Mouse (Mus musculus) midbrain, embryonic 16.5 days (tissue): Measurements from ENCODE around the gene Bco1. TPM values are rescaled to one million over a fixed set of nuclear protein-coding genes. Genes with fewer than 3 reads are reported as not detected.

Experiments
- ATAC-seq: fragments of 200-750 bp; cut with Nextera tagmentation; 2 replicates; pipeline ENCODE4 v1.8.0; 2017; ENCODE audit warnings: moderate TSS enrichment
- H3K27ac ChIP-seq: fragments of 300-500 bp; sonication (generic); 2 replicates; pipeline ENCODE4 v1.5.1; 2014; ENCODE audit warnings: mild to moderate bottlenecking, low read length, mixed read lengths
- H3K27me3 ChIP-seq: fragments of 300-500 bp; sonication (generic); 2 replicates; pipeline ENCODE4 v1.6.1; 2014; ENCODE audit warnings: low read depth, low read length, mixed read lengths; ENCODE audit not compliant: control insufficient read depth, insufficient read depth
- H3K36me3 ChIP-seq: fragments of 300-500 bp; sonication (generic); 2 replicates; pipeline ENCODE4 v1.6.1; 2014; ENCODE audit warnings: mild to moderate bottlenecking, low read length, moderate library complexity, mixed read lengths; ENCODE audit not compliant: control insufficient read depth, insufficient read depth
- H3K4me1 ChIP-seq: fragments of 300-500 bp; sonication (generic); 2 replicates; pipeline ENCODE4 v1.6.1; 2014; ENCODE audit warnings: mild to moderate bottlenecking, low read length, mixed read lengths; ENCODE audit not compliant: control insufficient read depth, insufficient read depth
- H3K4me2 ChIP-seq: fragments of 300-500 bp; sonication (generic); 2 replicates; pipeline ENCODE4 v1.6.1; 2014; ENCODE audit warnings: mild to moderate bottlenecking, low read length, mixed read lengths
- H3K4me3 ChIP-seq: fragments of 300-500 bp; sonication (generic); 2 replicates; pipeline ENCODE4 v1.5.1; 2014; ENCODE audit warnings: low read depth, mild to moderate bottlenecking, low read length, moderate library complexity, mixed read lengths
- H3K9ac ChIP-seq: fragments of 300-500 bp; sonication (generic); 2 replicates; pipeline ENCODE4 v1.6.1; 2014; ENCODE audit warnings: low read depth, low read length, mixed read lengths
- H3K9me3 ChIP-seq: fragments of 300-500 bp; sonication (generic); replicated peaks from 2 replicates; pipeline ENCODE4 v1.6.1; 2014; ENCODE audit warnings: mild to moderate bottlenecking, low read length, mixed read lengths; ENCODE audit not compliant: control insufficient read depth, poor library complexity, severe bottlenecking
- WGBS: fragments of 180-500 bp; shearing (Covaris S2); extraction: QIAGEN DNeasy Blood & Tissue Kit; methylation state at CpG from one replicate; pipeline ENCODE4 v1.1.7; 2014; 5-methylcytosine and 5-hydroxymethylcytosine counted together
- polyA plus RNA-seq: library from polyadenylated mRNA; unstranded; fragments of >200 nt; fragmentation: Nextera tagmentation; extraction: Ambion mirVana; gene quantifications from 2 replicates; pipeline ENCODE4 v1.2.1, GENCODE M21; 2015

The Bco1 gene
- polyA plus RNA-seq, 1 experiment from 2014 or later: 0.35 TPM

- no peaks in the 10 kb centered on the region for H3K9me3 ChIP-seq
Measured at GRCm38 (mm10) chr8:117182746-117183145, 87.1 kb downstream of the Bco1 start.

More at GRCm38 (mm10) chr8:117182746-117183145, 87.1 kb downstream of the Bco1 start:
- H3K27ac ChIP-seq: no peak overlapping the region
- 98% methylated on average over 4 of the region's 4 CpGs for WGBS
- H3K27me3 ChIP-seq: no peaks in the 10 kb centered on the region
- no peak overlapping the region for H3K4me2 ChIP-seq
- no peaks in the 10 kb centered on the region for H3K4me1 ChIP-seq
- no peak overlapping the region for H3K4me3 ChIP-seq
- H3K36me3 ChIP-seq: peaks cover 6% of the 10 kb centered on the region
- ATAC-seq: no peak
- H3K9ac ChIP-seq: no peak overlapping the region

Other genes with a start within 250 kb of the Bco1 start
- 25.7 and 27.3 TPM in 2 replicates for gene Cmc2, start 174.4 kb upstream of the Bco1 start, polyA plus RNA-seq
- gene Cenpn, start 174.1 kb upstream of the Bco1 start, polyA plus RNA-seq: 6.4 and 6.9 TPM in 2 replicates
- gene Atmin, start 152.5 kb upstream of the Bco1 start, polyA plus RNA-seq: 20.4 and 20.8 TPM in 2 replicates
- 9.6 and 11.3 TPM in 2 replicates for gene 1700030J22Rik, start 116.9 kb upstream of the Bco1 start, polyA plus RNA-seq
- gene Gcsh, start 102.3 kb upstream of the Bco1 start, polyA plus RNA-seq: 74.3 and 80.2 TPM in 2 replicates
- 0.04 TPM in 1 of 2 replicates, not detected in the other for gene Pkd1l2, start 13.4 kb upstream of the Bco1 start, polyA plus RNA-seq
- 3.2 and 3.4 TPM in 2 replicates for gene Gan, start 62.3 kb downstream of the Bco1 start, polyA plus RNA-seq
- 141 and 146 TPM in 2 replicates for gene Cmip, start 161.2 kb downstream of the Bco1 start, polyA plus RNA-seq